Mouse (Mus musculus): Measurements from ENCODE around the gene Vmn1r1. TPM values are rescaled to one million over a fixed set of nuclear protein-coding genes. Genes with fewer than 3 reads are reported as not detected.
"Not testable (repeated sequence)": the region's sequence is repeated elsewhere in the genome, so short reads cannot be mapped to it uniquely, and the experiment has no call there.

Vmn1r1 gene
- polyA plus RNA-seq (2014; fragmentation: Nextera tagmentation; extraction: Ambion mirVana), result not detected in 2 replicates

GRCm38 (mm10) chr1:182164386-182164785 lies at the start of gene Vmn1r1:
TSS of gene Vmn1r1 (minus strand) at chr1:182164486.
- no peak within 1 kb of the TSS for H3K4me3 ChIP-seq (ENCODE audit: control insufficient read depth in 1 of 2, insufficient read depth in 1 of 2, low read depth in 1 of 2, low read length in 2 of 2)
- H3K27ac ChIP-seq (replicated peaks in 1 of 2; ENCODE audit: control insufficient read depth in 1 of 2, insufficient read depth in 1 of 2, low read depth in 2 of 2, low read length in 2 of 2), result no peak within 1 kb of the TSS
- no peaks in the 10 kb centered on the region for H3K9me3 ChIP-seq (ENCODE audit: control insufficient read depth, low read length)
- no peak for ATAC-seq (ENCODE audit: insufficient number of reproducible peaks, insufficient read depth, low FRiP score, low read depth)
- no peak within 1 kb of the TSS for H3K9ac ChIP-seq (ENCODE audit: low read length)
- H3K27me3 ChIP-seq (ENCODE audit: control insufficient read depth, insufficient read depth, low read length), result no peaks in the 10 kb centered on the region
- H3K4me2 ChIP-seq (ENCODE audit: low read length), result no peak within 1 kb of the TSS
- no peaks in the 10 kb centered on the region for H3K36me3 ChIP-seq (ENCODE audit: control insufficient read depth, insufficient read depth, low read length)
- WGBS, result 82% methylated on average over 7 of the region's 7 CpGs
- no peaks in the 10 kb centered on the region for H3K4me1 ChIP-seq (ENCODE audit: control insufficient read depth in 2 of 2, insufficient read depth in 2 of 2, low read length in 2 of 2)

DNA sequence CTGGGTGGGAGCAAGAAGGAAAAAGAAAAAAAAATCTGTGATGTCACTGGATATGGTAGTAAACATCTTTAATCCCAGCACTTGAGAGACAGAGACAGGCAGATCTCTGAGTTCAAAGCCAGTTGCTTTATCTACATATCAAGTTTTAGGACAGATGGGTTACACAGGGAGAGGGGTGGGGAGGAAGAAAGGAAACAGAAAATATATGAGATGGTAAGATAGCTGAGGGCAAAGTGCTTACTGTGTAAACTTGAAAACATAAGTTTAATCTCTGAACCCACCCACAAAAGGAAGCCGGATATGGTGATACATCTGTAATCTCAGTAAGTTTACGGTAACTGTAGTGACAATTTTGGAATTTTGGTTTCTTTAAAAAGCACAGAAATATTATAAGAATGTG lies 46.0 kb upstream of the Vmn1r1 start:
- peaks cover 4% of the 10 kb centered on the region; the same call in 1 of the 2 replicates for H3K9me3 ChIP-seq (ENCODE audit: control insufficient read depth, low read length)
- WGBS, result 79% methylated on average over 2 of the region's 2 CpGs
- no peak overlapping the region for H3K4me3 ChIP-seq (ENCODE audit: control insufficient read depth in 1 of 2, insufficient read depth in 1 of 2, low read depth in 1 of 2, low read length in 2 of 2)
- no peaks in the 10 kb centered on the region for H3K4me1 ChIP-seq (ENCODE audit: control insufficient read depth in 2 of 2, insufficient read depth in 2 of 2, low read length in 2 of 2)
- H3K27me3 ChIP-seq (ENCODE audit: control insufficient read depth, insufficient read depth, low read length), result no peaks in the 10 kb centered on the region
- no peak overlapping the region for H3K9ac ChIP-seq (ENCODE audit: low read length)
- H3K27ac ChIP-seq (replicated peaks in 1 of 2; ENCODE audit: control insufficient read depth in 1 of 2, insufficient read depth in 1 of 2, low read depth in 2 of 2, low read length in 2 of 2), result no peak overlapping the region
- H3K4me2 ChIP-seq (ENCODE audit: low read length), result no peak overlapping the region
- no peak for ATAC-seq (ENCODE audit: insufficient number of reproducible peaks, insufficient read depth, low FRiP score, low read depth)
- H3K36me3 ChIP-seq (ENCODE audit: control insufficient read depth, insufficient read depth, low read length), result no peaks in the 10 kb centered on the region

DNA sequence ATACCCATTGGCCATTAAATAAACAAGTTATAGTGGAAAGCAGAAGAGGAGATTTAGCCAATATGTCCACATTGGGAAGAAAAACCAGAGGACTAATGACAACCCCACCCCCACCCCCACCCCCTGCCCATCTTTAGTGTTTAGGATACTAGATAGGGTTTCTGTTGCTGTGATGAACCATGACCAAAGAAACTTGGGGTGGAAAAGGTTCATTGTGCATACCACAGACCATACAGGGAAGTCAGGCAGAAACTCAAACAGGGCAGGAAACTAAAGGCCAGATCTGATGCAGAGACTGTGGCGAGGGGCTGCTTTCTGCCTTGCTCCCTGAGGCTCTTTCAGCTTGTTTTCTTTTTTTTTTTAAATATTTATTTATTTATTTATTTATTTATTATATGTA lies 28.3 kb upstream of the Vmn1r1 start:
- Histone ChIP-seq H3K9me3 (ENCODE audit: control insufficient read depth, low read length) (no peaks in the 10 kb centered on the region), H3K4me2 (ENCODE audit: low read length) (no peak overlapping the region), H3K4me1 (ENCODE audit: control insufficient read depth in 2 of 2, insufficient read depth in 2 of 2, low read length in 2 of 2) (peaks cover 2 to 7% of the 10 kb centered on the region in 2 experiments; a peak in 2 of 4 replicates), H3K36me3 (ENCODE audit: control insufficient read depth, insufficient read depth, low read length) (no peaks in the 10 kb centered on the region), H3K27ac (replicated peaks in 1 of 2; ENCODE audit: control insufficient read depth in 1 of 2, insufficient read depth in 1 of 2, low read depth in 2 of 2, low read length in 2 of 2) (no peak overlapping the region), H3K4me3 (ENCODE audit: control insufficient read depth in 1 of 2, insufficient read depth in 1 of 2, low read depth in 1 of 2, low read length in 2 of 2) (no peak overlapping the region), H3K9ac (ENCODE audit: low read length) (no peak overlapping the region), H3K27me3 (ENCODE audit: control insufficient read depth, insufficient read depth, low read length) (no peaks in the 10 kb centered on the region)
- WGBS, result 52% methylated on average over 1 of the region's 1 CpGs
- ATAC-seq (ENCODE audit: insufficient number of reproducible peaks, insufficient read depth, low FRiP score, low read depth), result no peak

- Histone ChIP-seq H3K36me3 (ENCODE audit: control insufficient read depth, insufficient read depth, low read length) (no peaks in the 10 kb centered on the region), H3K9me3 (ENCODE audit: control insufficient read depth, low read length) (peaks cover 3% of the 10 kb centered on the region; the same call in 1 of the 2 replicates), H3K4me1 (ENCODE audit: control insufficient read depth in 2 of 2, insufficient read depth in 2 of 2, low read length in 2 of 2) (peaks cover 2 to 7% of the 10 kb centered on the region in 2 experiments; a peak in 2 of 4 replicates), H3K4me3 (ENCODE audit: control insufficient read depth in 1 of 2, insufficient read depth in 1 of 2, low read depth in 1 of 2, low read length in 2 of 2) (no peak overlapping the region), H3K27ac (replicated peaks in 1 of 2; ENCODE audit: control insufficient read depth in 1 of 2, insufficient read depth in 1 of 2, low read depth in 2 of 2, low read length in 2 of 2) (no peak overlapping the region), H3K9ac (ENCODE audit: low read length) (no peak overlapping the region), H3K27me3 (ENCODE audit: control insufficient read depth, insufficient read depth, low read length) (no peaks in the 10 kb centered on the region), H3K4me2 (ENCODE audit: low read length) (no peak overlapping the region)
- ATAC-seq (ENCODE audit: insufficient number of reproducible peaks, insufficient read depth, low FRiP score, low read depth), result no peak
- WGBS, result 46% methylated on average over 10 of the region's 10 CpGs
Observed at GRCm38 (mm10) chr1:182191816-182192545, 27.7 kb upstream of the Vmn1r1 start.

- Histone ChIP-seq H3K4me1 (ENCODE audit: control insufficient read depth in 2 of 2, insufficient read depth in 2 of 2, low read length in 2 of 2) (peaks cover 2 to 7% of the 10 kb centered on the region in 2 experiments; a peak in 2 of 4 replicates), H3K36me3 (ENCODE audit: control insufficient read depth, insufficient read depth, low read length) (no peaks in the 10 kb centered on the region), H3K4me2 (ENCODE audit: low read length) (no peak overlapping the region), H3K27ac (replicated peaks in 1 of 2; ENCODE audit: control insufficient read depth in 1 of 2, insufficient read depth in 1 of 2, low read depth in 2 of 2, low read length in 2 of 2) (no peak overlapping the region), H3K9ac (ENCODE audit: low read length) (no peak overlapping the region), H3K4me3 (ENCODE audit: control insufficient read depth in 1 of 2, insufficient read depth in 1 of 2, low read depth in 1 of 2, low read length in 2 of 2) (no peak overlapping the region), H3K27me3 (ENCODE audit: control insufficient read depth, insufficient read depth, low read length) (no peaks in the 10 kb centered on the region), H3K9me3 (ENCODE audit: control insufficient read depth, low read length) (peaks cover 3% of the 10 kb centered on the region; the same call in 1 of the 2 replicates)
- 65% methylated on average over 4 of the region's 5 CpGs for WGBS
- ATAC-seq (ENCODE audit: insufficient number of reproducible peaks, insufficient read depth, low FRiP score, low read depth), result no peak
Observed at GRCm38 (mm10) chr1:182191181-182191580, 26.9 kb upstream of the Vmn1r1 start.

DNA sequence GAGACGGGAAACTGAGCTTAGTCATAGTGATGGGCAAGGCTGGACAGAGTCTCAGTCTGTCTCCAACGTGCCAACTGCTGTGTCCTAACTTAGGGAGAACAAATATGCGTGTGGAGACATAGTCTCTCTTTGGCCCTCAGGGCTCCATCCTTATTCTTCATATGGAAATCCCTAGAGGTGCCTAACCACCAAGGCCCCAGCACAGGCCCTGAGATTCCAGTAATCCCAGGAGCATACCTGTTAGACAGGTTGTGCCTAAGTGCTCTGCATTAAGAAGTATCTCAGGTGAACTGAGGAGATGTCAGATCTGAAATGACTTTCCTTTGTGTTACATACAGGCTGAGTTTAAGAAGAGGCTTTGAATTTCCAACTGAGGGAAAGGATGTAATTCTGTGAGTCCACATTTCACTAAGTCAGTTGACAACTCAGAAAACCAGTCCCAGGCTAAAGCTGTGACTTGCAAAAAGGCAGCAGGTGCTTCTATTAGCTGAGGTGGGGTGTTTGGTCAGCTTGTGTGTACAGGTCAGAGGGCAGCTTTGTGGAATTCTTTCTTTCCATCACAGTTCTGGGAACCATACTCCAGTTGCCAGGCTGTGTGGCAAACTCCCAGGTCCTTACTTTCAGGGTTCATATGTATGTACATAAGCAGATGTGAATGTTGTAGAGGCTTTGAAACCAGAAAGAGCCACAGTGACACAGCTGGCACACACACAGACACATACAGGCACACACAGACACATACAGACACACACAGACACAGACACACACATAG lies 25.6 kb upstream of the Vmn1r1 start:
- Histone ChIP-seq H3K36me3 (ENCODE audit: control insufficient read depth, insufficient read depth, low read length) (no peaks in the 10 kb centered on the region), H3K27me3 (ENCODE audit: control insufficient read depth, insufficient read depth, low read length) (no peaks in the 10 kb centered on the region), H3K4me3 (ENCODE audit: control insufficient read depth in 1 of 2, insufficient read depth in 1 of 2, low read depth in 1 of 2, low read length in 2 of 2) (no peak overlapping the region), H3K9me3 (ENCODE audit: control insufficient read depth, low read length) (peaks cover 3% of the 10 kb centered on the region; the same call in 1 of the 2 replicates), H3K4me2 (ENCODE audit: low read length) (no peak overlapping the region), H3K4me1 (ENCODE audit: control insufficient read depth in 2 of 2, insufficient read depth in 2 of 2, low read length in 2 of 2) (peaks cover 2 to 7% of the 10 kb centered on the region in 2 experiments; a peak in 2 of 4 replicates), H3K9ac (ENCODE audit: low read length) (no peak overlapping the region), H3K27ac (replicated peaks in 1 of 2; ENCODE audit: control insufficient read depth in 1 of 2, insufficient read depth in 1 of 2, low read depth in 2 of 2, low read length in 2 of 2) (no peak overlapping the region)
- ATAC-seq (ENCODE audit: insufficient number of reproducible peaks, insufficient read depth, low FRiP score, low read depth), result no peak
- WGBS, result 61% methylated on average over 3 of the region's 3 CpGs

- not testable (repeated sequence) for H3K4me1 ChIP-seq (ENCODE audit: control insufficient read depth in 2 of 2, insufficient read depth in 2 of 2, low read length in 2 of 2); H3K9me3 ChIP-seq (ENCODE audit: control insufficient read depth, low read length); H3K9ac ChIP-seq (ENCODE audit: low read length); H3K27ac ChIP-seq (replicated peaks in 1 of 2; ENCODE audit: control insufficient read depth in 1 of 2, insufficient read depth in 1 of 2, low read depth in 2 of 2, low read length in 2 of 2); H3K4me2 ChIP-seq (ENCODE audit: low read length); H3K4me3 ChIP-seq (ENCODE audit: control insufficient read depth in 1 of 2, insufficient read depth in 1 of 2, low read depth in 1 of 2, low read length in 2 of 2); H3K36me3 ChIP-seq (ENCODE audit: control insufficient read depth, insufficient read depth, low read length); H3K27me3 ChIP-seq (ENCODE audit: control insufficient read depth, insufficient read depth, low read length); ATAC-seq (ENCODE audit: insufficient number of reproducible peaks, insufficient read depth, low FRiP score, low read depth)
- WGBS, result 76% methylated on average over 4 of the region's 4 CpGs
Observed at GRCm38 (mm10) chr1:182182449-182182848, 18.2 kb upstream of the Vmn1r1 start.

All from heart, embryonic 14.5 days (tissue).